Mouse (Mus musculus): ENCODE data around the gene Gm49339. TPM values are rescaled to one million over a fixed set of nuclear protein-coding genes. Genes with fewer than 3 reads are reported as not detected.

The Gm49339 gene
- polyA plus RNA-seq, 1 experiment from 2014 or later = 0.65 TPM

DNA sequence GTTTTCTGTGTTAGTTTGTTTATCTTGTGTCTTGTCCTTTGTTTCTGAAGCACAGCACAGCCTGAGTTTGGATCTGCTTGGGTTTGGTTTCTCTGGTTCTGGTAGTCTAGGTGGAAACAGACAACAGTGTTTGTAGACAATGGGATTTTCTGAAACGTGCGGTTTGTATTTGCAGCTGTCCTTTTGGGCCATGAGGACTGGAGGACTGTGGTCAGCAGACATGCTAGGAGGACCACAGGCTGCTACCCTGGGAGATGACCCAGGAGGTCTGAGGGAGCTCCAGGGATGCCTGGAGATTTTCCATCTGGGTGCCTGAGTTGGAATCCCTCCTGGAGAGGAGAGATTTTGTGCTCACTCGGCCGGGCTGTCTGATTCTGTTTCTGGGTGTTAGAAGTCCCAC lies 46.2 kb downstream of the Gm49339 start:
- ATAC-seq = no peak
- Histone ChIP-seq H3K9me3 (ENCODE audit: control insufficient read depth) (no peaks in the 10 kb centered on the region), H3K4me2 (replicated peaks; ENCODE audit: low read depth) (no peak overlapping the region), H3K4me3 (ENCODE audit: low read depth, low read length) (no peak overlapping the region), H3K27me3 (replicated peaks; ENCODE audit: control insufficient read depth, insufficient read depth, low read length) (no peaks in the 10 kb centered on the region), H3K36me3 (ENCODE audit: control insufficient read depth, insufficient read depth) (no peaks in the 10 kb centered on the region), H3K27ac (ENCODE audit: low read depth, low read length) (no peak overlapping the region), H3K4me1 (replicated peaks; ENCODE audit: control insufficient read depth, insufficient read depth, low read length) (no peaks in the 10 kb centered on the region), H3K9ac (ENCODE audit: low read depth, low read length) (no peak overlapping the region)
- 67% methylated on average over 4 of the region's 4 CpGs for WGBS
- no peak for TF ChIP-seq CTCF (IDR thresholded peaks at IDR 0.05; ENCODE audit: low read depth)

DNA sequence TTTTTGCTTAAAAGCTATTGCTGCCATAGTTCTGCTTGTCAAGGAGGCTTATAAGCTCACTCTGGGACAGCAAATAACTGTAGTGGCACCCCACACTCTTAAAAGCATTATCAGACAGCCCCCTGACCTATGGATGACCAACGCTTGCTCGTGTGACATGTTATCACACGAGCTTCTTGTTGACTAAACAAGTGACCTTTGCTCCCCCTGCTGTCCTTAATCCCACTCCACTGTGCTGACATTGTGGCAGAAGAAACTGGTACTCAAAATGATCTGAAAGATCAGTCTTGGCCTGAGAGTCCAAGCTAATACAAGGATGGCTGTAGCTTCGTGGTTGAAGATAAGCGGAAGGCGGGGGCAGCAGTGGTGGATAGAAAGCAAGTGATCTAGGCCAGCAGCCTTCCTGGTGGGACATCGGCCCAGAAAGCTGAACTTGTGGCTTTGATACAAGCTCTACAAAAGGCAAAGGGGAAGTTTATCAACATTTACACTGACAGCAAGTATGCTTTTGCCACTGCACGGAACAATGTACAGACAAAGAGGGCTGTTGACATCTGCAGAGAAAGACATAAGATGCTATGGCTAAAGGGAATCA lies 48.5 kb downstream of the Gm49339 start:
- no peak for TF ChIP-seq CTCF (IDR thresholded peaks at IDR 0.05; ENCODE audit: low read depth)
- Histone ChIP-seq H3K4me2 (replicated peaks; ENCODE audit: low read depth) (no peak overlapping the region), H3K4me1 (replicated peaks; ENCODE audit: control insufficient read depth, insufficient read depth, low read length) (no peaks in the 10 kb centered on the region), H3K27me3 (replicated peaks; ENCODE audit: control insufficient read depth, insufficient read depth, low read length) (no peaks in the 10 kb centered on the region), H3K27ac (ENCODE audit: low read depth, low read length) (no peak overlapping the region), H3K4me3 (ENCODE audit: low read depth, low read length) (no peak overlapping the region), H3K9me3 (ENCODE audit: control insufficient read depth) (no peaks in the 10 kb centered on the region), H3K9ac (ENCODE audit: low read depth, low read length) (no peak overlapping the region), H3K36me3 (ENCODE audit: control insufficient read depth, insufficient read depth) (no peaks in the 10 kb centered on the region)
- no peak for ATAC-seq
- WGBS = 47% methylated on average over 8 of the region's 8 CpGs

DNA sequence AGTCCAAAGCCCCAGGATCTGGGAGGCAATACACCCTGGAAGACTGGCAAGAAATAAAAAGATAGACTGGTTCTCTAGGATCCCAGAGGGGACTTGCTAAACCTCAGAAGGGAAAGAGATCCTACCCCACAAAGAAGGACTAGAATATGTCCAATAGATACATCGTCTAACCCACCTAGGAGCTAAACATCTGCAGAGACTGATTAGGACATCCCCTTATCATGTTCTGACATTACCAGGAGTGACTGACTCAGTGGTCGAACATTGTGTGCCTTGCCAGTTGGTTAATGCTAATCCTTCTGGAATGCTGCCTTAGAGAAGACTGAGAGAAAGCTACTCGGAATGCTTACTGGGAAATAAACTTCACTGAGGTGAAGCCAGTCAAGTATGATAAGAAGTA lies 49.1 kb downstream of the Gm49339 start:
- Histone ChIP-seq H3K9ac (ENCODE audit: low read depth, low read length) (no peak overlapping the region), H3K27ac (ENCODE audit: low read depth, low read length) (no peak overlapping the region), H3K36me3 (ENCODE audit: control insufficient read depth, insufficient read depth) (no peaks in the 10 kb centered on the region), H3K27me3 (replicated peaks; ENCODE audit: control insufficient read depth, insufficient read depth, low read length) (no peaks in the 10 kb centered on the region), H3K4me1 (replicated peaks; ENCODE audit: control insufficient read depth, insufficient read depth, low read length) (no peaks in the 10 kb centered on the region), H3K4me3 (ENCODE audit: low read depth, low read length) (no peak overlapping the region), H3K9me3 (ENCODE audit: control insufficient read depth) (no peaks in the 10 kb centered on the region), H3K4me2 (replicated peaks; ENCODE audit: low read depth) (no peak overlapping the region)
- no peak for TF ChIP-seq CTCF (IDR thresholded peaks at IDR 0.05; ENCODE audit: low read depth)
- ATAC-seq = no peak
- 57% methylated on average over 3 of the region's 3 CpGs for WGBS

DNA sequence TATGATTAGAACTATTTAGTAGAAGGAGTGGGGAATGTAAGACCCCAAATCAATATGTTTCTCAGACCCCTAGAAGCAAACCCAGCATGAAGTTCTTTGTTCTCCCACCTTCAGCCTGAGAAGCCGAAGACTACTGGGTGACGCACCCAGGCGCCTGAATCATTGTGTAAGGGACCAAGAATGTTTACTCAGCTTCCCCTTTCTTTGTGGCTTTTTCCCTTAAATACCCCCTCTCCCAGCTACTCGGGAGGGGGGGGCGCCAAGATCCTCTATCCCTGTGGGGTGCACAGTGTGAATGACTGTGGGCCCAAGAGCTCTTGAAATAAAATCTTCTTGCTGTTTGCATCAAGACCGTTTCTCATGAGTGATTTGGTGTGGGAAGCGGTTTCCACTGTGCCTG lies 50.4 kb downstream of the Gm49339 start:
- 78% methylated on average over 7 of the region's 7 CpGs for WGBS
- no peak overlapping the region for H3K4me3 ChIP-seq (ENCODE audit: low read depth, low read length)
- no peak overlapping the region for H3K4me2 ChIP-seq (replicated peaks; ENCODE audit: low read depth)
- no peaks in the 10 kb centered on the region for H3K36me3 ChIP-seq (ENCODE audit: control insufficient read depth, insufficient read depth)
- no peak overlapping the region for H3K9ac ChIP-seq (ENCODE audit: low read depth, low read length)
- H3K4me1 ChIP-seq (replicated peaks; ENCODE audit: control insufficient read depth, insufficient read depth, low read length) = no peaks in the 10 kb centered on the region
- no peaks in the 10 kb centered on the region for H3K27me3 ChIP-seq (replicated peaks; ENCODE audit: control insufficient read depth, insufficient read depth, low read length)
- TF ChIP-seq CTCF (IDR thresholded peaks at IDR 0.05; ENCODE audit: low read depth) = no peak
- H3K9me3 ChIP-seq (ENCODE audit: control insufficient read depth) = no peaks in the 10 kb centered on the region
- ATAC-seq = no peak
- no peak overlapping the region for H3K27ac ChIP-seq (ENCODE audit: low read depth, low read length)

Other genes starting within 250 kb of the Gm49339 start
- 1.2 and 1.5 TPM in 2 replicates for gene Lilr4b, start within 50 bp of the Gm49339 start, polyA plus RNA-seq (2015; fragmentation: Nextera tagmentation; extraction: Ambion mirVana)
- gene Lilrb4a, start 10.3 kb downstream of the Gm49339 start, polyA plus RNA-seq (2015; fragmentation: Nextera tagmentation; extraction: Ambion mirVana) = 1.4 and 2.2 TPM in 2 replicates
- gene Fam162b, start 109.9 kb downstream of the Gm49339 start, polyA plus RNA-seq (2015; fragmentation: Nextera tagmentation; extraction: Ambion mirVana) = 5.7 and 7.0 TPM in 2 replicates
- 0.07 TPM in 1 of 2 replicates, not detected in the other for gene Gprc6a, start 150.8 kb downstream of the Gm49339 start, polyA plus RNA-seq (2015; fragmentation: Nextera tagmentation; extraction: Ambion mirVana)
- 0.31 and 0.39 TPM in 2 replicates for gene Rfx6, start 197.1 kb downstream of the Gm49339 start, polyA plus RNA-seq (2015; fragmentation: Nextera tagmentation; extraction: Ambion mirVana)